Mouse (Mus musculus): ENCODE data around the gene 1700011L22Rik.

DNA sequence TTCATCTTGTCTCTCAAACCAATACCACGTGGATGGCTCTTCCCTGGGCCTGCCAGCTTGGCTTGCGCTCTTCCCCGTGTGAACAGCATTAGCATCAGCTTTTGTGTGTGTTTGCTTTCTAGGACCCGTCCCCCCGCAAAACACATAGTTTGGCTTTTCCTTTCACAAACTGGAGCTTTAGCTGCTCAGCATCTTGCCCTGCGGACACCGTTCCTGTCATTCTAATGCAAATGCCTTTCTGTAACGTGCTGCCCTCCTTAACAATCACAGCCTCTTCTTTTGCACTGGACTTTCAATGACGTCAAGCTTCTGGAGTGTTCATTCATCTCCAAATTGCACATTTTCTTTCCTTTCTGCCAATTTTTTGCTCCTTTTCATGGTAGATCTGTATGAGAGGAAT is 24.0 kb downstream of the 1700011L22Rik start:
- no peak for TF ChIP-seq MAX (IDR thresholded peaks at IDR 0.05; ENCODE audit: low read depth)
- TF ChIP-seq POLR2A (IDR thresholded peaks at IDR 0.05; ENCODE audit: insufficient read length, low read depth), result no peak

All from myocyte (in vitro differentiated cells).